ENCODE assay signal across 21 mouse cellular contexts in the genomic region with DNA sequence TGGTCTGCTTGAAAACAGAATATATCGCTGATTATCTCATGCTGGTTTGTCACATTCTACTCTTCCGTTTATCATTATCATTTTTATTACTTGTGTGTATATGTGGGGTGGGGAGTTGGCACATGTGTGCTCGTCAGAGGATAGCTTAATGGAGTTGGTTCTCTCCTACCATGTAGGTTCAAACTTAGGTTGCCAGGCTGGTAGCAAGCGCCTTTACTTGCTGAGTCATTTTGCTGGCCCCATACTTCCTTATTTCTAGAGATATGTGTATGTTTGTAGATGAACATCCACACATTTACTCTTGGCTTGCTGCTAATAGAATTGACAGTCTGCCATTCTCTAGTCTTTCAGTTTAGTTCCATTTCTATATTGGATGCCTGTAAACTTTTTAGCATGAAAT. TPM values are rescaled to one million over a fixed set of nuclear protein-coding genes. Genes with fewer than 3 reads are reported as not detected.
A peak's percentile ranks its signal among the peaks of the same experiment; 100 is the strongest.
DNase-seq lines count a peak whose midpoint lies in the region; ATAC-seq and TF ChIP-seq lines count a peak whose summit lies in the region.
"Had no signal": no experiment of that assay in that cellular context is flagged by ENCODE, and none has a peak within 500 bp of the region (broad histone marks: within the 10 kb centered on the region; RNA-seq: fewer than 3 reads in every experiment).

No protein-coding gene starts in this region.

- H3K27me3 ChIP-seq in heart, embryonic 10.5 days (ENCODE audit: insufficient read depth, poor library complexity, severe bottlenecking) = no peaks in the 10 kb centered on the region
- H3K27me3 ChIP-seq in CH12.LX (replicated peaks) = no peaks in the 10 kb centered on the region
- no peaks in the 10 kb centered on the region for H3K27me3 ChIP-seq in kidney, embryonic 15.5 days
- H3K27me3 ChIP-seq: embryonic facial prominence, embryonic 15.5 days; forebrain, embryonic 15.5 days; heart, embryonic 12.5 days; hindbrain, embryonic 12.5 days; lung, embryonic 15.5 days had no signal

- in situ Hi-C loops in CH12.LX (cut with MboI; ENCODE audit: low pct_ligation_motif_present, low pct_unique_long_range_greater_than_20kb, low sequenced_read_pairs) = no loop called here

- no peak overlapping the region for H3K27ac ChIP-seq in heart, embryonic 10.5 days
- H3K27ac ChIP-seq in CH12.LX (ENCODE audit: insufficient read depth, low read depth) = peak overlapping the region; percentile 15; the same call in 1 of the 2 replicates
- no peak overlapping the region for H3K27ac ChIP-seq in kidney, embryonic 15.5 days
- H3K27ac ChIP-seq: embryonic facial prominence, embryonic 15.5 days; forebrain, embryonic 15.5 days; hindbrain, embryonic 12.5 days; kidney, postnatal 0 days; limb, embryonic 10.5 days; lung, embryonic 15.5 days had no signal

- peak; percentile 21 for DNase-seq in heart, adult 11 months
- DNase-seq in heart, embryonic 10.5 days (ENCODE audit: low spot score) = no peak
- no peak for DNase-seq in CH12.LX (ENCODE audit: extremely low read depth)
- no peak for DNase-seq in yolk sac, embryonic 10.5 days (ENCODE audit: low spot score)
- DNase-seq: adrenal gland, postnatal 10 days; cerebellum, adult 2 months; heart, postnatal 14 days; kidney, adult 18-20 months; lung, postnatal 36 days; spleen, adult 18-20 months had no signal

- 90% methylated on average over 4 of the region's 4 CpGs for WGBS in heart, embryonic 10.5 days
- WGBS in kidney, embryonic 15.5 days = 86% methylated on average over 4 of the region's 4 CpGs

- dilution Hi-C loops in CH12.LX (cut with MboI; ENCODE audit: extremely low pct_ligation_motif_present, extremely low pct_unique_long_range_greater_than_20kb, low sequenced_read_pairs) = no loop called here

- H3K4me2 ChIP-seq in CH12.LX (ENCODE audit: insufficient read depth, low read depth, poor library complexity, severe bottlenecking) = no peak overlapping the region
- H3K4me2 ChIP-seq in kidney, embryonic 15.5 days = no peak overlapping the region
- H3K4me2 ChIP-seq: embryonic facial prominence, embryonic 15.5 days; forebrain, embryonic 15.5 days; heart, embryonic 12.5 days; hindbrain, embryonic 12.5 days; lung, embryonic 15.5 days; midbrain, embryonic 11.5 days had no signal

- no peak for TF ChIP-seq RAD21 in CH12.LX (IDR thresholded peaks at IDR 0.05; ENCODE audit: low read depth, low read length)

- ATAC-seq in erythroblast, adult 5-6 weeks (replicated peaks; ENCODE audit: low FRiP score, poor library complexity, severe bottlenecking) = peak; percentile 65; the same call in 1 of the 2 replicates
- peak; percentile 51; the same call in 1 of the 2 replicates for ATAC-seq in megakaryocyte-erythroid progenitor cell, adult 5-6 weeks (replicated peaks; ENCODE audit: low FRiP score, low TSS enrichment, poor library complexity, severe bottlenecking)
- no peak for ATAC-seq in kidney, embryonic 15.5 days (replicated peaks; ENCODE audit: low FRiP score)
- ATAC-seq: forebrain, embryonic 15.5 days had no signal

- no peak for TF ChIP-seq EP300 in CH12.LX (IDR thresholded peaks at IDR 0.05; ENCODE audit: low read length)

- no peak overlapping the region for H3K4me3 ChIP-seq in heart, embryonic 10.5 days
- no peak overlapping the region for H3K4me3 ChIP-seq in CH12.LX (replicated peaks in 1 of 3; ENCODE audit: low read depth in 2 of 3, low read length in 2 of 3, poor library complexity in 1 of 3)
- no peak overlapping the region for H3K4me3 ChIP-seq in kidney, embryonic 15.5 days (replicated peaks)
- H3K4me3 ChIP-seq: embryonic facial prominence, embryonic 15.5 days; forebrain, embryonic 15.5 days; heart, embryonic 12.5 days; hindbrain, embryonic 12.5 days; limb, embryonic 10.5 days; lung, embryonic 15.5 days had no signal

- no peak overlapping the region for H3K9ac ChIP-seq in CH12.LX (ENCODE audit: insufficient read depth, low read depth)
- no peak overlapping the region for H3K9ac ChIP-seq in kidney, embryonic 15.5 days
- H3K9ac ChIP-seq: embryonic facial prominence, embryonic 15.5 days; forebrain, embryonic 15.5 days; heart, embryonic 12.5 days; hindbrain, embryonic 12.5 days; lung, embryonic 15.5 days had no signal

- TF ChIP-seq POLR2A in CH12.LX (IDR thresholded peaks at IDR 0.05; ENCODE audit: low read depth, low read length) = no peak

- peaks cover 88% of the 10 kb centered on the region for H3K36me3 ChIP-seq in heart, embryonic 10.5 days
- H3K36me3 ChIP-seq in CH12.LX (replicated peaks in 1 of 2; ENCODE audit: control insufficient read depth in 1 of 2, insufficient read depth in 1 of 2, low read length in 1 of 2) = peaks cover 51 to 91% of the 10 kb centered on the region in 2 experiments
- peaks cover 93% of the 10 kb centered on the region for H3K36me3 ChIP-seq in kidney, embryonic 15.5 days

- no peaks in the 10 kb centered on the region for H3K4me1 ChIP-seq in heart, embryonic 10.5 days
- peaks cover 0 to 20% of the 10 kb centered on the region in 2 experiments; a peak in 2 of 4 replicates for H3K4me1 ChIP-seq in CH12.LX (ENCODE audit: control insufficient read depth in 1 of 2, insufficient read depth in 2 of 2)
- no peaks in the 10 kb centered on the region for H3K4me1 ChIP-seq in kidney, embryonic 15.5 days
- H3K4me1 ChIP-seq: forebrain, embryonic 15.5 days; heart, embryonic 12.5 days; hindbrain, embryonic 12.5 days; limb, embryonic 10.5 days; lung, embryonic 15.5 days had no signal

- peaks cover 10% of the 10 kb centered on the region; the same call in 1 of the 2 replicates for H3K79me2 ChIP-seq in CH12.LX (replicated peaks; ENCODE audit: control insufficient read depth, extremely low read depth, insufficient read depth, poor library complexity, severe bottlenecking)

- no peak for TF ChIP-seq CTCF in CH12.LX (conservative IDR thresholded peaks at IDR 0.05 in 1 of 2, IDR thresholded peaks at IDR 0.05 in 1 of 2; ENCODE audit: low read depth in 2 of 2, low read length in 2 of 2)

- H3K9me3 ChIP-seq in heart, embryonic 10.5 days = no peaks in the 10 kb centered on the region
- H3K9me3 ChIP-seq in CH12.LX (replicated peaks; ENCODE audit: low read length) = no peaks in the 10 kb centered on the region
- no peaks in the 10 kb centered on the region for H3K9me3 ChIP-seq in kidney, embryonic 15.5 days (replicated peaks)
- H3K9me3 ChIP-seq: embryonic facial prominence, embryonic 15.5 days; forebrain, embryonic 15.5 days; heart, embryonic 12.5 days; hindbrain, embryonic 12.5 days; limb, embryonic 10.5 days; lung, embryonic 15.5 days had no signal

TF ChIP-seq in CH12.LX, 34 proteins besides CTCF, POLR2A, EP300 and RAD21:
- TF ChIP-seq HCFC1 (IDR thresholded peaks at IDR 0.05; ENCODE audit: low read depth, low read length) = no peak
- 0 out of 2 replicates have a peak, but pooled peaks have one; percentile 26 for TF ChIP-seq MAFK (IDR thresholded peaks at IDR 0.05; ENCODE audit: insufficient replicate concordance, low read length)

RNA-seq across cellular contexts. Expression of a gene that starts 18.6 kb away (rescaled TPM):
- polyA plus RNA-seq in heart, embryonic 10.5 days (2016; fragmentation: Nextera tagmentation; extraction: Ambion mirVana) = 116 and 128 TPM in 2 replicates
- total RNA-seq in CH12.LX (2012; rRNA removed) (189 and 263 TPM in 2 replicates), CH12.LX (2014; rRNA removed) (281 and 312 TPM in 2 replicates)
- 341 and 343 TPM in 2 replicates for polyA plus RNA-seq in CH12.LX (2012; ENCODE audit: insufficient read length, low read depth)
- total RNA-seq in erythroblast, adult 5-6 weeks (2015; ENCODE audit: low replicate concordance) = 22.7 and 28.2 TPM in 2 replicates
- total RNA-seq in erythroblast, adult 5-6 weeks (2017; ENCODE audit: low replicate concordance) = 43.1 and 45.6 TPM in 2 replicates
- 143 and 145 TPM in 2 replicates for total RNA-seq in megakaryocyte-erythroid progenitor cell, adult 5-6 weeks (2014; fragmentation: Nextera tagmentation)
- total RNA-seq in megakaryocyte-erythroid progenitor cell, adult 5-6 weeks (2017) = 243 and 255 TPM in 2 replicates
- 110 and 144 TPM in 2 replicates for polyA plus RNA-seq in kidney, embryonic 15.5 days (2015; fragmentation: Nextera tagmentation; extraction: Ambion mirVana)

RNA-seq across cellular contexts. Expression of a gene that starts 42.0 kb away (rescaled TPM):
- 56.6 and 62.6 TPM in 2 replicates for polyA plus RNA-seq in heart, embryonic 10.5 days (2016; fragmentation: Nextera tagmentation; extraction: Ambion mirVana)
- total RNA-seq in CH12.LX (2012; rRNA removed) (95.0 and 104 TPM in 2 replicates), CH12.LX (2014; rRNA removed) (104 and 113 TPM in 2 replicates)
- polyA plus RNA-seq in CH12.LX (2012; ENCODE audit: insufficient read length, low read depth) = 141 and 152 TPM in 2 replicates
- 49.3 and 75.1 TPM in 2 replicates for total RNA-seq in erythroblast, adult 5-6 weeks (2015; ENCODE audit: low replicate concordance)
- total RNA-seq in erythroblast, adult 5-6 weeks (2017; ENCODE audit: low replicate concordance) = 82.1 and 86.1 TPM in 2 replicates
- 141 and 224 TPM in 2 replicates for total RNA-seq in megakaryocyte-erythroid progenitor cell, adult 5-6 weeks (2014; fragmentation: Nextera tagmentation)
- total RNA-seq in megakaryocyte-erythroid progenitor cell, adult 5-6 weeks (2017) = 229 and 238 TPM in 2 replicates
- polyA plus RNA-seq in kidney, embryonic 15.5 days (2015; fragmentation: Nextera tagmentation; extraction: Ambion mirVana) = 69.2 and 69.5 TPM in 2 replicates

RNA-seq across cellular contexts. Expression of a gene that starts 42.2 kb away (rescaled TPM):
- polyA plus RNA-seq in heart, embryonic 10.5 days (2016; fragmentation: Nextera tagmentation; extraction: Ambion mirVana) = 6.7 and 7.3 TPM in 2 replicates
- total RNA-seq in CH12.LX (2012; rRNA removed) = 0.80 and 0.81 TPM in 2 replicates
- 0.57 TPM in 1 of 2 replicates, not detected in the other for total RNA-seq in CH12.LX (2014; rRNA removed)
- polyA plus RNA-seq in CH12.LX (2012; ENCODE audit: insufficient read length, low read depth) = 0.46 and 0.59 TPM in 2 replicates
- 403 and 418 TPM in 2 replicates for total RNA-seq in erythroblast, adult 5-6 weeks (2015; ENCODE audit: low replicate concordance)
- total RNA-seq in erythroblast, adult 5-6 weeks (2017; ENCODE audit: low replicate concordance) = 508 and 583 TPM in 2 replicates
- total RNA-seq in megakaryocyte-erythroid progenitor cell, adult 5-6 weeks (2014; fragmentation: Nextera tagmentation) = 7.2 and 14.6 TPM in 2 replicates
- 4.2 and 14.7 TPM in 2 replicates for total RNA-seq in megakaryocyte-erythroid progenitor cell, adult 5-6 weeks (2017)
- 2.2 and 2.4 TPM in 2 replicates for polyA plus RNA-seq in kidney, embryonic 15.5 days (2015; fragmentation: Nextera tagmentation; extraction: Ambion mirVana)

Comparison
In these comparisons a context has a peak if more than half of its experiments do, and no peak if none do; other contexts are left out.
1. RNA of a gene that starts 42.2 kb away (total RNA-seq): 403 to 583 TPM in erythroblast, adult 5-6 weeks; 4.2 to 14.7 TPM in megakaryocyte-erythroid progenitor cell, adult 5-6 weeks and 0.57 to 0.81 TPM in CH12.LX; every median in the first group is over 10 times any median in the second.